Mouse (Mus musculus) myocyte (in vitro differentiated cells): Measurements from ENCODE around the gene Ccdc183. TPM values are rescaled to one million over a fixed set of nuclear protein-coding genes. Genes with fewer than 3 reads are reported as not detected.

Source experiments
- H3K27me3 ChIP-seq: one replicate; pipeline ENCODE4 v1.6.1; 2011; ENCODE audit not compliant: control insufficient read depth, insufficient read depth, insufficient read length
- H3K36me3 ChIP-seq: one replicate; pipeline ENCODE4 v1.6.1; 2011; ENCODE audit not compliant: control insufficient read depth, insufficient read depth
- H3K4me2 ChIP-seq: one replicate; pipeline ENCODE4 v1.6.1; 2011; ENCODE audit warnings: low read depth, control low read depth
- H3K4me3 ChIP-seq: one replicate; pipeline ENCODE4 v1.5.1; 2011; ENCODE audit warnings: mild to moderate bottlenecking, control low read depth, moderate library complexity
- H3K79me2 ChIP-seq: one replicate; pipeline ENCODE4 v1.6.1; 2011; ENCODE audit not compliant: control insufficient read depth, insufficient read depth
- H3ac ChIP-seq: one replicate; pipeline ENCODE4 v1.6.1; 2011; ENCODE audit not compliant: control insufficient read depth, insufficient read length
- CEBPB ChIP-seq: IDR thresholded peaks from 2 replicates; pipeline ENCODE4 v1.6.1; 2011; ENCODE audit warnings: mild to moderate bottlenecking, moderate library complexity; ENCODE audit not compliant: poor library complexity, insufficient read depth, severe bottlenecking
- E2F4 ChIP-seq: IDR thresholded peaks from one replicate; pipeline ENCODE4 v1.6.1; 2011; ENCODE audit warnings: mild to moderate bottlenecking, control low read depth, moderate library complexity; ENCODE audit not compliant: insufficient read depth
- MAX ChIP-seq: IDR thresholded peaks from one replicate; pipeline ENCODE4 v1.6.1; 2011; ENCODE audit warnings: low read depth, mild to moderate bottlenecking, control low read depth
- MYOD1 ChIP-seq, 3 experiments: IDR thresholded peaks; one replicate each; pipeline ENCODE4 v1.6.1; 2011; ENCODE audit warnings: control low read depth in 2 of 3, low read depth in 2 of 3, mild to moderate bottlenecking in 2 of 3, moderate library complexity in 1 of 3; ENCODE audit not compliant: insufficient read length in 2 of 3, control insufficient read depth in 1 of 3
- MYOG ChIP-seq, 3 experiments: IDR thresholded peaks; one replicate each; pipeline ENCODE4 v1.6.1; 2011; ENCODE audit warnings: control low read depth in 2 of 3, low read depth in 2 of 3, mild to moderate bottlenecking in 2 of 3; ENCODE audit not compliant: insufficient read length in 2 of 3, control insufficient read depth in 1 of 3, insufficient read depth in 1 of 3
- POLR2A ChIP-seq: IDR thresholded peaks from one replicate; pipeline ENCODE4 v1.6.1; 2011; ENCODE audit warnings: low read depth, mild to moderate bottlenecking, control low read depth, moderate library complexity; ENCODE audit not compliant: insufficient read length
- POLR2AphosphoS2 ChIP-seq: IDR thresholded peaks from one replicate; pipeline ENCODE4 v1.6.1; 2011; ENCODE audit warnings: low read depth, control low read depth; ENCODE audit not compliant: insufficient read length
- REST ChIP-seq: IDR thresholded peaks from one replicate; pipeline ENCODE4 v1.6.1; 2011; ENCODE audit warnings: mild to moderate bottlenecking, control low read depth, moderate library complexity; ENCODE audit not compliant: insufficient read depth, insufficient read length
- SRF ChIP-seq: IDR thresholded peaks from one replicate; pipeline ENCODE4 v1.6.1; 2011; ENCODE audit warnings: low read depth; ENCODE audit not compliant: control insufficient read depth, insufficient read length
- TCF12 ChIP-seq: IDR thresholded peaks from one replicate; pipeline ENCODE4 v1.6.1; 2011; ENCODE audit warnings: mild to moderate bottlenecking, control low read depth; ENCODE audit not compliant: poor library complexity, insufficient read depth, severe bottlenecking
- TCF3 ChIP-seq: IDR thresholded peaks from one replicate; pipeline ENCODE4 v1.6.1; 2011; ENCODE audit warnings: low read depth, control low read depth; ENCODE audit not compliant: insufficient read length
- USF1 ChIP-seq: IDR thresholded peaks from one replicate; pipeline ENCODE4 v1.6.1; 2011; ENCODE audit warnings: low read depth, mild to moderate bottlenecking, control low read depth, moderate library complexity
- polyA plus RNA-seq: library from polyadenylated mRNA; unstranded; fragments of >200 nt; fragmentation: generic; extraction: Trizol; gene quantifications from one replicate; pipeline ENCODE4 v1.2.1, GENCODE M21; 2012; ENCODE audit warnings: missing spikeins

Ccdc183 gene
- polyA plus RNA-seq, 1 experiment, result 0.13 TPM

DNA sequence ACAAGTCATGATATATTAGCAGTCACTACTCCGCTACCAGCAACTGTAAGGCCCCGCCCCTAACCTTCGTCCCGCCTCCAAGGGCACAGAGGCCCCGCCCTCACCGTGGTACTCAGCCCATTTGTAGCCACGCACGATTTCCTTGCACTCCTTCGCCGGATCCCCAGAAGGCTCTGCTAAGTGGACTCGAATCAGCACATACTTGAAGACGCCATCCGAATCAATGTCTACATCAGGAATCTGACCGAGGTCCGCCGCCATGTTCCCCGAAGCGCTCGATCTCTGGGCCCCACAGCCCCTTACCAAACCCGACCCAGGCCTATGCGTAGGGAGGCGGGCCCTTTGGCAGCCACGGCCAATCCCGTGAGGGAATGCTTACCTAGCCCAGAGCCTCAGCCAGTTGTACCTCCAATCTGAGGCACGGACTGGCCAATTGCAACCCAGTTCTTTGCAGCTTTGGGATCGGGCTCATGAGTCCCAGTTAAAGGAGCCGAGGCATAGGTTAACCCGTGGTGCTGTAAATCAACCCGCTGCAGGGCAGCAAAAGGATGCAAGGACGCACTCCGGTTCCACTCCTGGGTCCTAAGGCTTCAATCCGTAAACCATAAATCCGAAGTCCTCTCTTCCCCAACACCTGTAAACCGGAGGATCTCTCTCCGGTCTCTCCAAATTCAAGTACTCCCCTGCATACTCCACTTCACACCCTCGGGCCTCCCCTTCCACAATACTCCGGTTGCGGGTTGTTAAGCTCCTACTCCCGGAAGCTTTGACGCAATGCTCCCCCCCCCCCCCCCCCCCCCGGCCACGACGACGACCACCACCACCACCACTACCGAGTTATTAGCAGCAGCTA lies 42.7 kb downstream of the Ccdc183 start, which contains the start of the genes Mamdc4 and Phpt1:
Mamdc4 (minus strand) TSS at position 267 of the 853 bp plus-strand sequence.
Phpt1 (minus strand) TSS at position 646 of the 853 bp plus-strand sequence.
- Histone ChIP-seq H3ac (peak within 1 kb of the TSS; percentile 52), H3K4me2 (peak within 1 kb of the TSS; percentile 92), H3K36me3 (no peaks in the 10 kb centered on the region), H3K27me3 (no peaks in the 10 kb centered on the region), H3K79me2 (peaks cover 5% of the 10 kb centered on the region), H3K4me3 (peak within 1 kb of the TSS; percentile 68)
- TF ChIP-seq TCF12, result no peak
- TF ChIP-seq CEBPB, result no peak
- peak; percentile 77 for TF ChIP-seq POLR2AphosphoS2
- no peak for TF ChIP-seq MYOG (IDR thresholded peaks at IDR 0.05; ENCODE audit: control insufficient read depth in 1 of 3, insufficient read depth in 1 of 3, insufficient read length in 2 of 3, low read depth in 2 of 3)
- TF ChIP-seq POLR2A, result peak; percentile 60
- no peak for TF ChIP-seq SRF
- TF ChIP-seq USF1, result no peak

DNA sequence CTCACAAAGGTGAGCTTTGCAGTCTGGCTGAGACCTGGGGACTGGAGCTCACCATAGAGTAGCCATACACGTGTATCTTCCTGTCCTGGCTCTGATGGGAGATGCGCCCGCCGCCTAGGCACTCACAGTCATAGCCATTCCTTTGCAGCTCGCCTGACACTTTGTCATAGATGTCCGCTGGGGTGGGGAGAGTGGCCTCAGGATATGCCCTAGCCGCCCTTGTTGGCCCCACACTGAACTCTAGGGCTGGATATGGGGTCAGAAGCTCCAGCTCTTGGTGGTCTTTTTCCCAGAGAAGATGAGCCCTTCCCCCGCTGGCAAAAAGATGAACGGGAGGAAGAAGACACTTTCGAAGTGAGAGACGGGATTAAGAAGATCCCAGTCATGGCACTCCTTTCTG lies 43.3 kb downstream of the Ccdc183 start:
- no peaks in the 10 kb centered on the region for H3K36me3 ChIP-seq
- peak overlapping the region; percentile 92 for H3K4me2 ChIP-seq
- H3K4me3 ChIP-seq, result peak overlapping the region; percentile 68
- no peak for TF ChIP-seq REST
- TF ChIP-seq E2F4, result no peak
- TF ChIP-seq TCF12, result no peak
- TF ChIP-seq POLR2AphosphoS2, result no peak
- no peak for TF ChIP-seq TCF3
- TF ChIP-seq SRF, result no peak
- TF ChIP-seq CEBPB, result no peak
- no peak for TF ChIP-seq USF1
- no peak for TF ChIP-seq MYOD1 (IDR thresholded peaks at IDR 0.05; ENCODE audit: control insufficient read depth in 1 of 3, insufficient read length in 2 of 3, low read depth in 2 of 3)
- no peak for TF ChIP-seq MYOG (IDR thresholded peaks at IDR 0.05; ENCODE audit: control insufficient read depth in 1 of 3, insufficient read depth in 1 of 3, insufficient read length in 2 of 3, low read depth in 2 of 3)
- TF ChIP-seq POLR2A, result no peak
- no peak for TF ChIP-seq MAX
- H3K27me3 ChIP-seq, result no peaks in the 10 kb centered on the region
- peak overlapping the region; percentile 52 for H3ac ChIP-seq
- H3K79me2 ChIP-seq, result peaks cover 5% of the 10 kb centered on the region

DNA sequence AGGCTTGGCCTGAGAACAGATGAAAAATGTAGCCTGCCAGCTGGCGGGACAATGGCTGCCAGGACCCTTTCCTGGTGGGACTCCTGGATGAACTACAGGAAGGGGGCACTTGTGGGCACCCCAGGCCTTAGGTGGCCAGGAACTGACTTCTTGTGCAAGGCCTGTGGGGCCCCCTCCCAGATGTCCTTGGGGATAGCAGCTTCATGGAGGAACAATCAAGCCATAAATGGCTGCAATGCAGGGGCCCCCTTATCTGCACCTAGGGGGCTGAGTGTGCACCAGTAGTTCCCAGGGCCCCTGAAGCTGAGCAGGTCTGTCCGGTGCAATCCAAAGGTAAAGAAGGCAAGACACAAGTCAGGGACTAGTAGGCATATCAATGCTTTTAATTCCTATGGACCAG lies 44.4 kb downstream of the Ccdc183 start:
- Histone ChIP-seq H3K79me2 (peaks cover 5% of the 10 kb centered on the region), H3ac (no peak overlapping the region), H3K4me3 (peak overlapping the region; percentile 68), H3K27me3 (no peaks in the 10 kb centered on the region), H3K4me2 (no peak overlapping the region), H3K36me3 (no peaks in the 10 kb centered on the region)
- TF ChIP-seq MAX (no peak), E2F4 (no peak), USF1 (no peak), MYOD1 (IDR thresholded peaks at IDR 0.05; ENCODE audit: control insufficient read depth in 1 of 3, insufficient read length in 2 of 3, low read depth in 2 of 3) (no peak), SRF (no peak), REST (no peak), POLR2A (no peak), TCF3 (no peak), POLR2AphosphoS2 (no peak), MYOG (IDR thresholded peaks at IDR 0.05; ENCODE audit: control insufficient read depth in 1 of 3, insufficient read depth in 1 of 3, insufficient read length in 2 of 3, low read depth in 2 of 3) (no peak), TCF12 (no peak), CEBPB (no peak)

DNA sequence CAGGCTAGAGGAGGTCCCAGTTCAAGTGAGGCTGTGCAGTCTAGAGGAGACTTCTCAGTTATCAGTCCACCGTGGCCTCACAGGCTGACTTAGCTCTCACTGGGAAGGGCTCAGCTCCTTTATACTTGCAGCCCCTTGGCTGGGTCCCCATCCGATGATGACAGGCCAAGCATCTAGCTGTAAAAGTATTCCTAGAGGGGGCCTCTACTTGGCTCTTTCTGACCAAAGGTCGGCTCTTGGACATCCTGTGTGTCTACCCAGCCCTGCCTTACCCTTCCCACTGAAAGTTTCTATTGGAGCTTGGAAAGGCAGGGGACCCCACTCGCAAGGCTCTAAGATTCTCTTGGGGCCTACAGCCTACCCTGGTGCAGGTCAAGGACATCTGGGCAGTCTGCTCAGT lies 46.3 kb downstream of the Ccdc183 start:
- H3K4me3 ChIP-seq, result no peak overlapping the region
- H3K36me3 ChIP-seq, result no peaks in the 10 kb centered on the region
- H3K27me3 ChIP-seq, result no peaks in the 10 kb centered on the region
- H3K4me2 ChIP-seq, result no peak overlapping the region
- no peak overlapping the region for H3ac ChIP-seq
- TF ChIP-seq USF1 (no peak), MAX (no peak), CEBPB (no peak), SRF (no peak), POLR2AphosphoS2 (no peak), TCF12 (no peak), MYOG (IDR thresholded peaks at IDR 0.05; ENCODE audit: control insufficient read depth in 1 of 3, insufficient read depth in 1 of 3, insufficient read length in 2 of 3, low read depth in 2 of 3) (no peak), MYOD1 (IDR thresholded peaks at IDR 0.05; ENCODE audit: control insufficient read depth in 1 of 3, insufficient read length in 2 of 3, low read depth in 2 of 3) (no peak), POLR2A (no peak), TCF3 (no peak), REST (no peak), E2F4 (no peak)
- H3K79me2 ChIP-seq, result peaks cover 5% of the 10 kb centered on the region

DNA sequence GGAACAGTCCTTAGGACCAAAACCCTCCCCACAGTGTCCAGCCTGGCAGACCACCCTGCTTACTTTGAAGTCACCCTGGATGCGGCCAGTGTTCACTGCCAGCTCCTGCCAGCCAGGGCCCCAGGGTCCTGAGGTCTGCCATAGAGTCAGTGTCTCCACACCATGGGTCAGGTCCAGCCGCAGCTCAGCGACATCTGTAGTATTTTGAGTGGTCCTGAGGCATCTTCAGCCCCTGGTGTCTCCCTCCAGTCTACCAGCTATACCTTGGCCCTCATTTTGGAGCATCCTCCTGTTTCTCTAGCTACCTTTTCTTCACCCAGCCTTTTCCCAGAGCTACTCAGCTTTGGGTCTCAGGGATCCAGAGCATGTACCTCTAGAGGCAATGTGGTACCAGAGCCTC lies 48.2 kb downstream of the Ccdc183 start:
- no peaks in the 10 kb centered on the region for H3K36me3 ChIP-seq
- H3K79me2 ChIP-seq, result peaks cover 5% of the 10 kb centered on the region
- no peaks in the 10 kb centered on the region for H3K27me3 ChIP-seq
- TF ChIP-seq SRF, result no peak
- no peak for TF ChIP-seq MYOG (IDR thresholded peaks at IDR 0.05; ENCODE audit: control insufficient read depth in 1 of 3, insufficient read depth in 1 of 3, insufficient read length in 2 of 3, low read depth in 2 of 3)
- no peak for TF ChIP-seq E2F4
- no peak for TF ChIP-seq MYOD1 (IDR thresholded peaks at IDR 0.05; ENCODE audit: control insufficient read depth in 1 of 3, insufficient read length in 2 of 3, low read depth in 2 of 3)
- TF ChIP-seq POLR2A, result no peak
- no peak for TF ChIP-seq POLR2AphosphoS2
- no peak for TF ChIP-seq CEBPB
- no peak for TF ChIP-seq TCF12
- no peak for TF ChIP-seq REST
- no peak for TF ChIP-seq MAX
- no peak for TF ChIP-seq TCF3
- no peak for TF ChIP-seq USF1
- no peak overlapping the region for H3K4me3 ChIP-seq
- no peak overlapping the region for H3ac ChIP-seq
- H3K4me2 ChIP-seq, result no peak overlapping the region
